Mouse (Mus musculus) testis, adult 2 months (tissue): ENCODE results near the gene Kdm1b. TPM values are rescaled to one million over a fixed set of nuclear protein-coding genes. Genes with fewer than 3 reads are reported as not detected.
A peak's percentile ranks its signal among the peaks of the same experiment; 100 is the strongest.

Source experiments
- H3K27ac ChIP-seq: fragments of 200-500 bp; 2 replicates; pipeline ENCODE4 v1.5.1; 2012; ENCODE audit warnings: low read depth, low read length; ENCODE audit not compliant: control insufficient read depth, insufficient read depth
- H3K27me3 ChIP-seq: fragments of 200-500 bp; 2 replicates; pipeline ENCODE4 v1.6.1; 2012; ENCODE audit warnings: mild to moderate bottlenecking, low read length, moderate library complexity; ENCODE audit not compliant: control insufficient read depth, insufficient read depth
- H3K36me3 ChIP-seq: fragments of 200-500 bp; 2 replicates; pipeline ENCODE4 v1.6.1; 2012; ENCODE audit warnings: mild to moderate bottlenecking, low read length; ENCODE audit not compliant: control insufficient read depth, insufficient read depth
- H3K4me1 ChIP-seq: fragments of 200-500 bp; 2 replicates; pipeline ENCODE4 v1.6.1; 2012; ENCODE audit warnings: low read length; ENCODE audit not compliant: control insufficient read depth, insufficient read depth
- H3K4me3 ChIP-seq: fragments of 200-500 bp; 2 replicates; pipeline ENCODE4 v1.5.1; 2012; ENCODE audit warnings: low read depth, mild to moderate bottlenecking, low read length, moderate library complexity, mixed read lengths; ENCODE audit not compliant: control insufficient read depth
- CTCF ChIP-seq: fragments of 200-500 bp; IDR thresholded peaks from 2 replicates; pipeline ENCODE4 v1.5.1; 2012; ENCODE audit warnings: low read depth, mild to moderate bottlenecking, inconsistent platforms, low read length, moderate library complexity; ENCODE audit not compliant: control insufficient read depth, insufficient read depth, insufficient replicate concordance
- POLR2A ChIP-seq: fragments of 200-500 bp; IDR thresholded peaks from 2 replicates; pipeline ENCODE4 v1.6.1; 2012; ENCODE audit warnings: low read depth, mild to moderate bottlenecking, inconsistent platforms, low read length, moderate library complexity; ENCODE audit not compliant: control insufficient read depth
- polyA plus RNA-seq: library from polyadenylated mRNA; depleted of rRNA; stranded (reverse); fragments of >200 nt; gene quantifications from 2 replicates; pipeline ENCODE4 v1.2.3, GENCODE M21; 2012; rRNA removed

Gene Kdm1b
- polyA plus RNA-seq = 2.0 and 2.3 TPM in 2 replicates

- Histone ChIP-seq H3K36me3 (no peaks in the 10 kb centered on the region), H3K27me3 (no peaks in the 10 kb centered on the region), H3K4me3 (peak within 1 kb of the TSS; percentile 91), H3K27ac (no peak within 1 kb of the TSS), H3K4me1 (peaks cover 13% of the 10 kb centered on the region)
- TF ChIP-seq CTCF (no peak), POLR2A (peak; percentile 72)
Observed at GRCm38 (mm10) chr13:47043030-47043680, at the start of gene Kdm1b. TSS of gene Kdm1b (plus strand) at chr13:47043499.

GRCm38 (mm10) chr13:46997355-46997754 lies 45.9 kb upstream of the Kdm1b start:
- Histone ChIP-seq H3K27ac (no peak overlapping the region), H3K36me3 (no peaks in the 10 kb centered on the region), H3K27me3 (no peaks in the 10 kb centered on the region), H3K4me1 (no peaks in the 10 kb centered on the region), H3K4me3 (no peak overlapping the region)
- TF ChIP-seq CTCF (no peak), POLR2A (no peak)

- no peak overlapping the region for H3K27ac ChIP-seq
- no peak overlapping the region for H3K4me3 ChIP-seq
- H3K4me1 ChIP-seq = no peaks in the 10 kb centered on the region
- H3K27me3 ChIP-seq = no peaks in the 10 kb centered on the region
- no peaks in the 10 kb centered on the region for H3K36me3 ChIP-seq
- TF ChIP-seq CTCF (no peak), POLR2A (no peak)
Observed at GRCm38 (mm10) chr13:46999498-46999897, 43.8 kb upstream of the Kdm1b start.

DNA sequence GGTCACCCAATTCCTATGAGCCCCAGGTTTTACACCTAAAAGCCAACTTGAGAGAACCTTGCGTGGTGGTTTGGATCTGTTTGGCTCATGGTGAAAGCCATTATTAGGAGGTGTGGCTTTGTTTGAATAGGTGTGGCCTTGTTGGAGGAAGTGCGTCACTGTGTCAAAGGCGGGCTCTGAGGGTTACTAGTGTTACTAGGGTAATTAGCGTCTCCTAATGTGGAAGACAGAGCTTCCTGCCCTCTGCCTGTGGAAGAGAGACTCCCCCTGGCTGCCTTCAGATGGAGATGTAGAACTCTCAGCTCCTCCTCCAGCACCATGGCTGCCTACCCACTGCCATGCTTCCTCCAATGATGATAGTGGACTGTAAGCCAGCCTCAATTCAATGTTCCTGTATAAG lies 41.7 kb upstream of the Kdm1b start:
- TF ChIP-seq POLR2A (no peak), CTCF (no peak)
- no peaks in the 10 kb centered on the region for H3K36me3 ChIP-seq
- no peak overlapping the region for H3K27ac ChIP-seq
- H3K4me3 ChIP-seq = no peak overlapping the region
- no peaks in the 10 kb centered on the region for H3K4me1 ChIP-seq
- no peaks in the 10 kb centered on the region for H3K27me3 ChIP-seq

DNA sequence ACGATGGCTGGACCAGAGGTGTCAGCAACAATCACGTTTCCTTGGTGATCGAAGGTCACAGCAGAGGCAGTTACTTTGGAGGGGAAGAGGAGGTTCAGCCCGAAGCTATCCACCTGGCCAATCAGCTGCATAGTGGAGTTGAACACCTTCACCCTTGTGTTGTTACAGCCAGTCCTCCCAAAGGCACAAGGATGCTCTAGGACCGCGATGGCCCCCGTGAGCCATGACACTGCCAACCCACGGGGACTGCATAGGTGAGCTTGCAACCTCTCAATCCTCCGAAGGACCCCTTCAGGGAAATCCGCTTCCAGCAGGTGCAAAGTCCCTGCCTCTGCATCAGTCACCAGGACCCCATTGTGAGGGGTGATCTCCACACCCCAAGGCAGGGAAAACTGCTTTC lies 29.6 kb upstream of the Kdm1b start:
- H3K36me3 ChIP-seq = no peaks in the 10 kb centered on the region
- H3K4me3 ChIP-seq = no peak overlapping the region
- TF ChIP-seq POLR2A (no peak), CTCF (no peak)
- no peak overlapping the region for H3K27ac ChIP-seq
- H3K4me1 ChIP-seq = peaks cover 36% of the 10 kb centered on the region
- H3K27me3 ChIP-seq = no peaks in the 10 kb centered on the region

- Histone ChIP-seq H3K4me1 (peaks cover 32% of the 10 kb centered on the region), H3K36me3 (no peaks in the 10 kb centered on the region), H3K27ac (no peak within 1 kb of the TSS), H3K4me3 (peak within 1 kb of the TSS; percentile 89), H3K27me3 (no peaks in the 10 kb centered on the region)
- TF ChIP-seq POLR2A (peak; percentile 26; the same call in 1 of the 2 replicates), CTCF (peak; percentile 96)
Observed at GRCm38 (mm10) chr13:47014334-47015194, 28.7 kb upstream of the Kdm1b start, which contains the start of gene Nhlrc1. TSS of gene Nhlrc1 (minus strand) at chr13:47014850.

DNA sequence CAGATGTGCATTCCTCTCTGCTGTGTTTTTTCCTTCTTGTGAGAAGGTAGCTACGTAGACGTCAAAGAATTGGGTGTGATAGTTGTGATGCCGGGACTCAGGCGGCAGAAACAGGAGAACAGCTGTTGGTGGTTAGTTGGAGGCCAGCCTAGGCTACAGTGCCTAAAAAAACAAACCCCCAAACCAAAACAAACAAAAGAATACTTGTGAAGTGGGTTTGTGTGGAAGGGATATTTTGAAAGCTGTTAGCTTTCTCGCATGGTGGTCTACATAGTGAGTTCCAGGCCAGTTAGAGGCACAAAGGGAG lies 28.2 kb upstream of the Kdm1b start:
- no peak overlapping the region for H3K4me3 ChIP-seq
- no peaks in the 10 kb centered on the region for H3K27me3 ChIP-seq
- H3K27ac ChIP-seq = no peak overlapping the region
- no peak for TF ChIP-seq CTCF
- no peak for TF ChIP-seq POLR2A
- H3K36me3 ChIP-seq = no peaks in the 10 kb centered on the region
- peaks cover 26% of the 10 kb centered on the region for H3K4me1 ChIP-seq
